ENCODE assay signal across 9 mouse cellular contexts in genomic region chr8:93571369-93571985, GRCm38 (mm10). TPM values are rescaled to one million over a fixed set of nuclear protein-coding genes. Genes with fewer than 3 reads are reported as not detected.
A peak's percentile ranks its signal among the peaks of the same experiment; 100 is the strongest.
DNase-seq lines count a peak whose midpoint lies in the region; ATAC-seq and TF ChIP-seq lines count a peak whose summit lies in the region.
"Had no signal": no experiment of that assay in that cellular context is flagged by ENCODE, and none has a peak within 500 bp of the region (broad histone marks: within the 10 kb centered on the region; RNA-seq: fewer than 3 reads in every experiment).

No protein-coding gene starts in this region.

- H3K9me3 ChIP-seq in heart, embryonic 11.5 days (replicated peaks; ENCODE audit: control insufficient read depth, low read length), result peaks cover 7% of the 10 kb centered on the region
- peaks cover 9% of the 10 kb centered on the region; the same call in 1 of the 2 replicates for H3K9me3 ChIP-seq in heart, postnatal 0 days (replicated peaks; ENCODE audit: control insufficient read depth, low read length)
- H3K9me3 ChIP-seq in midbrain, embryonic 11.5 days (ENCODE audit: control insufficient read depth, low read length), result peaks cover 5% of the 10 kb centered on the region; the same call in 1 of the 2 replicates
- no peaks in the 10 kb centered on the region; the same call in 1 of the 2 replicates for H3K9me3 ChIP-seq in liver, embryonic 12.5 days (replicated peaks)
- H3K9me3 ChIP-seq: embryonic facial prominence, embryonic 15.5 days had no signal

- 37% methylated on average over 9 of the region's 9 CpGs for WGBS in heart, embryonic 11.5 days (ENCODE audit: insufficient replicate concordance)
- 25% methylated on average over 9 of the region's 9 CpGs for WGBS in heart, postnatal 0 days
- WGBS in midbrain, embryonic 11.5 days, result 17% methylated on average over 9 of the region's 9 CpGs
- WGBS in liver, embryonic 12.5 days (ENCODE audit: insufficient replicate concordance), result 45% methylated on average over 9 of the region's 9 CpGs

- no peak for ATAC-seq in heart, embryonic 11.5 days (replicated peaks; ENCODE audit: insufficient number of reproducible peaks, low FRiP score, low TSS enrichment)
- ATAC-seq in heart, postnatal 0 days (ENCODE audit: insufficient read depth, low read depth), result no peak
- ATAC-seq in midbrain, embryonic 11.5 days (ENCODE audit: low FRiP score), result 0 out of 2 replicates have a peak, but pooled peaks have one; percentile 14
- no peak for ATAC-seq in liver, embryonic 12.5 days

- TF ChIP-seq POLR2A in cortical plate, adult 2 months (IDR thresholded peaks at IDR 0.05; ENCODE audit: extremely low read depth, insufficient read depth, low read length), result no peak

- no peaks in the 10 kb centered on the region for H3K36me3 ChIP-seq in heart, embryonic 11.5 days (ENCODE audit: control insufficient read depth, insufficient read depth, low read length)
- H3K36me3 ChIP-seq in heart, postnatal 0 days (replicated peaks; ENCODE audit: control insufficient read depth, insufficient read depth, low read length), result no peaks in the 10 kb centered on the region
- no peaks in the 10 kb centered on the region for H3K36me3 ChIP-seq in midbrain, embryonic 11.5 days (ENCODE audit: control insufficient read depth, insufficient read depth, low read length)
- H3K36me3 ChIP-seq in liver, embryonic 12.5 days, result no peaks in the 10 kb centered on the region
- H3K36me3 ChIP-seq: embryonic facial prominence, embryonic 15.5 days had no signal

- H3K4me2 ChIP-seq in heart, embryonic 11.5 days, result no peak overlapping the region
- H3K4me2 ChIP-seq in heart, postnatal 0 days (ENCODE audit: low read depth, low read length), result no peak overlapping the region
- no peak overlapping the region for H3K4me2 ChIP-seq in midbrain, embryonic 11.5 days
- H3K4me2 ChIP-seq in liver, embryonic 12.5 days, result no peak overlapping the region
- H3K4me2 ChIP-seq: embryonic facial prominence, embryonic 15.5 days had no signal

- H3K4me3 ChIP-seq in heart, embryonic 11.5 days (ENCODE audit: low read depth, low read length), result no peak overlapping the region
- no peak overlapping the region for H3K4me3 ChIP-seq in cortical plate, adult 2 months (ENCODE audit: insufficient read depth, low read length)
- H3K4me3 ChIP-seq in heart, postnatal 0 days (ENCODE audit: low read depth, low read length), result no peak overlapping the region
- H3K4me3 ChIP-seq in midbrain, embryonic 11.5 days (ENCODE audit: low read depth, low read length), result no peak overlapping the region
- no peak overlapping the region for H3K4me3 ChIP-seq in liver, embryonic 12.5 days
- H3K4me3 ChIP-seq: embryonic facial prominence, embryonic 15.5 days had no signal

- no peak overlapping the region for H3K27ac ChIP-seq in heart, embryonic 11.5 days (ENCODE audit: low read depth, low read length)
- peak overlapping the region; percentile 76 for H3K27ac ChIP-seq in cortical plate, adult 2 months (ENCODE audit: insufficient read depth, low read length)
- H3K27ac ChIP-seq in heart, postnatal 0 days (ENCODE audit: low read depth), result peak overlapping the region; percentile 94
- H3K27ac ChIP-seq in midbrain, embryonic 11.5 days (ENCODE audit: low read depth, low read length), result peak overlapping the region; percentile 21; the same call in 1 of the 2 replicates
- H3K27ac ChIP-seq in liver, embryonic 12.5 days, result no peak overlapping the region
- H3K27ac ChIP-seq: embryonic facial prominence, embryonic 15.5 days had no signal

- peak; percentile 98 for DNase-seq in heart, adult 11 months
- peak; percentile 50 for DNase-seq in heart, postnatal 0 days (ENCODE audit: low spot score)
- DNase-seq in kidney, postnatal 36 days, result peak; percentile 32 to 62
- DNase-seq in midbrain, embryonic 11.5 days (ENCODE audit: low spot score, missing footprints), result peak; percentile 89
- DNase-seq in thymus, postnatal 0 days (ENCODE audit: low spot score), result no peak

- H3K9ac ChIP-seq in heart, embryonic 11.5 days (ENCODE audit: low read depth, low read length), result no peak overlapping the region
- no peak overlapping the region for H3K9ac ChIP-seq in heart, postnatal 0 days (replicated peaks; ENCODE audit: low read depth, low read length)
- no peak overlapping the region for H3K9ac ChIP-seq in midbrain, embryonic 11.5 days (ENCODE audit: low read length)
- no peak overlapping the region for H3K9ac ChIP-seq in liver, embryonic 12.5 days
- H3K9ac ChIP-seq: embryonic facial prominence, embryonic 15.5 days had no signal

- no peak for TF ChIP-seq CTCF in cortical plate, adult 2 months (IDR thresholded peaks at IDR 0.05; ENCODE audit: extremely low read depth, insufficient read depth, low read length)
- no peak for TF ChIP-seq CTCF in heart, postnatal 0 days (IDR thresholded peaks at IDR 0.05; ENCODE audit: low read depth)

- peaks cover 11% of the 10 kb centered on the region; the same call in 1 of the 2 replicates for H3K4me1 ChIP-seq in heart, embryonic 11.5 days (ENCODE audit: control insufficient read depth, insufficient read depth, low read length)
- peaks cover 14% of the 10 kb centered on the region for H3K4me1 ChIP-seq in cortical plate, adult 2 months (ENCODE audit: control insufficient read depth, insufficient read depth, low read length)
- peaks cover 27% of the 10 kb centered on the region for H3K4me1 ChIP-seq in heart, postnatal 0 days (ENCODE audit: control insufficient read depth, insufficient read depth)
- peaks cover 20% of the 10 kb centered on the region for H3K4me1 ChIP-seq in midbrain, embryonic 11.5 days (ENCODE audit: control insufficient read depth, insufficient read depth, low read length)
- H3K4me1 ChIP-seq in liver, embryonic 12.5 days, result no peaks in the 10 kb centered on the region

- 0 out of 2 replicates have a peak, but pooled peaks have one; percentile 47 for TF ChIP-seq EP300 in heart, postnatal 0 days (IDR thresholded peaks at IDR 0.05; ENCODE audit: low read depth)

- no peaks in the 10 kb centered on the region for H3K27me3 ChIP-seq in heart, embryonic 11.5 days (ENCODE audit: control insufficient read depth, insufficient read depth, low read length)
- H3K27me3 ChIP-seq in heart, postnatal 0 days (ENCODE audit: control insufficient read depth, insufficient read depth, low read length), result no peaks in the 10 kb centered on the region
- no peaks in the 10 kb centered on the region for H3K27me3 ChIP-seq in midbrain, embryonic 11.5 days (ENCODE audit: control insufficient read depth, insufficient read depth, low read length)
- H3K27me3 ChIP-seq in liver, embryonic 12.5 days (replicated peaks), result no peaks in the 10 kb centered on the region
- H3K27me3 ChIP-seq: embryonic facial prominence, embryonic 15.5 days had no signal

RNA-seq across cellular contexts. Expression of gene Ces5a, which starts 35.8 kb away (rescaled TPM):
- polyA plus RNA-seq in heart, embryonic 11.5 days (2014; fragmentation: Nextera tagmentation; extraction: Ambion mirVana), result not detected in 2 replicates
- polyA plus RNA-seq in cortical plate, adult 2 months (2012; rRNA removed), result 1.6 and 1.9 TPM in 2 replicates
- total RNA-seq in heart, postnatal 0 days (2014; rRNA removed; ENCODE audit: low replicate concordance), result not detected in 2 replicates
- 0.07 and 0.34 TPM in 2 replicates for polyA plus RNA-seq in heart, postnatal 0 days (2015; fragmentation: Nextera tagmentation; extraction: Ambion mirVana)
- not detected in 2 replicates for polyA plus RNA-seq in midbrain, embryonic 11.5 days (2014; fragmentation: Nextera tagmentation; extraction: Ambion mirVana)
- polyA plus RNA-seq in thymus, postnatal 0 days (2015; fragmentation: Nextera tagmentation; extraction: Ambion mirVana), result 0.25 and 0.53 TPM in 2 replicates
- polyA plus RNA-seq in liver, embryonic 12.5 days (2016; fragmentation: Nextera tagmentation; extraction: Ambion mirVana), result not detected in 2 replicates

Comparison
In these comparisons a context has a peak if more than half of its experiments do, and no peak if none do; other contexts are left out.
1. H3K27ac ChIP-seq: peak in cortical plate, adult 2 months (single experiment), heart, postnatal 0 days (single experiment) and midbrain, embryonic 11.5 days (single experiment); none in heart, embryonic 11.5 days (single experiment) and liver, embryonic 12.5 days (single experiment).